Mouse (Mus musculus) lung, postnatal 10 days (tissue): ENCODE measurements around the gene Ap1b1.
A peak's percentile ranks its signal among the peaks of the same experiment; 100 is the strongest.

ENCODE experiments used
- DNase-seq: peaks from one replicate; pipeline ENCODE4 v3.0.0; 2021

Gene Ap1b1

GRCm38 (mm10) chr11:4987487-4987852 is 846 bp downstream of the Ap1b1 start:
- no peak for DNase-seq

GRCm38 (mm10) chr11:4989187-4989586 is 2.6 kb downstream of the Ap1b1 start:
- DNase-seq, result no peak

- no peak for DNase-seq
Observed at GRCm38 (mm10) chr11:4992471-4992870, 5.8 kb downstream of the Ap1b1 start.

- no peak for DNase-seq
Observed at GRCm38 (mm10) chr11:4995676-4996075, 9.1 kb downstream of the Ap1b1 start.

GRCm38 (mm10) chr11:4996621-4997199 is 10.1 kb downstream of the Ap1b1 start:
- DNase-seq, result no peak

- DNase-seq, result peak; percentile 18
Observed at GRCm38 (mm10) chr11:4998352-4998751, 11.7 kb downstream of the Ap1b1 start.

- no peak for DNase-seq
Observed at GRCm38 (mm10) chr11:4998762-4999161, 12.1 kb downstream of the Ap1b1 start.

GRCm38 (mm10) chr11:5000241-5000640 is 13.6 kb downstream of the Ap1b1 start:
- DNase-seq, result no peak

- DNase-seq, result no peak
Observed at GRCm38 (mm10) chr11:5002826-5003225, 16.2 kb downstream of the Ap1b1 start.

GRCm38 (mm10) chr11:5005528-5005927 is 18.9 kb downstream of the Ap1b1 start:
- no peak for DNase-seq

- DNase-seq, result peak; percentile 54
Observed at GRCm38 (mm10) chr11:5007186-5007585, 20.6 kb downstream of the Ap1b1 start.

- DNase-seq, result no peak
Observed at GRCm38 (mm10) chr11:5008867-5009266, 22.2 kb downstream of the Ap1b1 start.

GRCm38 (mm10) chr11:5009354-5010074 is 22.9 kb downstream of the Ap1b1 start:
- DNase-seq, result no peak

- DNase-seq, result no peak
Observed at GRCm38 (mm10) chr11:5010205-5010604, 23.6 kb downstream of the Ap1b1 start.

- DNase-seq, result no peak
Observed at GRCm38 (mm10) chr11:5011480-5011879, 24.9 kb downstream of the Ap1b1 start.

- DNase-seq, result no peak
Observed at GRCm38 (mm10) chr11:5012213-5012715, 25.6 kb downstream of the Ap1b1 start.

- peak; percentile 75 for DNase-seq
Observed at GRCm38 (mm10) chr11:5015720-5016119, 29.1 kb downstream of the Ap1b1 start.

GRCm38 (mm10) chr11:5016286-5016685 is 29.7 kb downstream of the Ap1b1 start:
- DNase-seq, result no peak

GRCm38 (mm10) chr11:5017506-5017905 is 30.9 kb downstream of the Ap1b1 start:
- DNase-seq, result peak; percentile 43

GRCm38 (mm10) chr11:5025108-5025507 is 38.5 kb downstream of the Ap1b1 start:
- no peak for DNase-seq

- DNase-seq, result peak; percentile 17
Observed at GRCm38 (mm10) chr11:5028228-5028627, 41.6 kb downstream of the Ap1b1 start.

GRCm38 (mm10) chr11:5032706-5033105 is 46.1 kb downstream of the Ap1b1 start:
- DNase-seq, result no peak

GRCm38 (mm10) chr11:5033136-5033535 is 46.5 kb downstream of the Ap1b1 start:
- no peak for DNase-seq

GRCm38 (mm10) chr11:5035421-5035820 is 48.8 kb downstream of the Ap1b1 start:
- no peak for DNase-seq
